Mouse (Mus musculus): ENCODE measurements around the gene Myl10.

- TF ChIP-seq CTCF (IDR thresholded peaks at IDR 0.05; ENCODE audit: borderline replicate concordance, extremely low read depth, insufficient read depth, insufficient read length) = no peak
- no peak for TF ChIP-seq POLR2A (IDR thresholded peaks at IDR 0.05; ENCODE audit: borderline replicate concordance, extremely low read depth, insufficient read depth, insufficient read length, poor library complexity, severe bottlenecking)
Measured at GRCm38 (mm10) chr5:136738918-136739317, 46.0 kb downstream of the Myl10 start.
